Mouse (Mus musculus): ENCODE results near the gene Epha2.

The Epha2 gene

DNA sequence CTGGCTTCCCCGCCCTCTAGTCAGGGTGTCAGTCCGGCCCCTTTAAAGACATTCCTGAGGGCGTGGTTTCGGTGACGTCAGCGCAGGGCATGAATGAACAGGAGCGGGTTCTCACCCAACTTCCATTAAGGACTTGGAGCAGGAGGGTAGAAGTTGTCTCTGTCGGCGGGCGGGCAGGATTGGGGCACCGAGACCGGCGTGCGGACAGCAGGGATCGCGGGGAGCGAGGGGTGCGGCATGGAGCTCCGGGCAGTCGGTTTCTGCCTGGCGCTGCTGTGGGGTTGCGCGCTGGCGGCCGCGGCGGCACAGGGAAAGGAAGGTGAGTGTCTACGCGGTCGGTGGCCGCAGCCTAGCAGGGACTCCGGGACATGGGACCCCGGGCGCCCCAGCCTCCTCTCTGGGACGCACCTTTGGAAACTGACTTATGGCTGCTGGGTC, at the start of gene Epha2:
Gene Epha2, plus strand, starts transcription at position 125 of the 438 bp plus-strand sequence.
- in situ Hi-C loops (cut with MboI; ENCODE audit: low pct_unique_long_range_greater_than_20kb in 1 of 2, low sequenced_read_pairs in 2 of 2, unreplicated experiment in 1 of 2): no loop called here

DNA sequence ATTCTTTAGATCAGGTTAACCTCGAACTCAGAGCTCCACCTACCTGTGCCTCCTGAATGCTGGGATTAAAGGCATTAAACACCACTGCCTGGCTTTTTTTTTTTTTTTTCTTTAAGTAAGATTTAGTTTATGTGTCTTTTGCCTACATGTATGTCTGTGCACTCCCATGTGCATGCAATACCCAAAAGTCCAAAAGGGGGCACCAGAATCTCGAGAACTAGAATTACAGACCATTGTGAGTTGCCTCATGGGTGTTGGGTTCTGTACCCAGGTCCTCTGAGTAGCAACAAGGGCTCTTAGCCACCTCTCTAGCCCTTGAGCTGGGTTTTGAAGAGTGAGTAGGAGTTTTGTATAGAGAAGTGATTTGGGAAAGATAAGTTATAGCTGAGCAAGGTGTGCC, 48.4 kb upstream of the Epha2 start:
- in situ Hi-C loops (cut with MboI; ENCODE audit: low pct_unique_long_range_greater_than_20kb in 1 of 2, low sequenced_read_pairs in 2 of 2, unreplicated experiment in 1 of 2): no loop called here

DNA sequence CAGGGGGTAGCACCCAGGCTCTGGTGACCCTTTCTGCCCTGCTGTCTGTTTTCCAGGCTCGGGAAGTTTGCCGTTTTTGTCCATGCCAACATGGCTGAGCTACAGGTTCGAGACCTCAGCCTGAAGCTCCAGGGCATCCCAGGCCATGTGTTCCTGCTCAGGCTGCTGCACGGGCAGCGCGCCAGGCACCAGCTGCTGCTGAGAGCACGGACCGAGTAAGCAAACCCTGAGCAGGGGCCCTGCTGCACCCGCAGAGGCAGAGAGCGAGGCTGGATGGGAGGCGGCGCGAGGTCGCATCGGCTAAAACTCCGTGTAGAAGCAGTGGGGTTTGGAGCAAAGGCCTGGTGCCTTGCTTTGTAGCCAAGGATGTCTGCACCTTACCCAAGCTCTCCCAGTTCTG, 46.8 kb upstream of the Epha2 start:
- in situ Hi-C loops (cut with MboI; ENCODE audit: low pct_unique_long_range_greater_than_20kb in 1 of 2, low sequenced_read_pairs in 2 of 2, unreplicated experiment in 1 of 2): no loop called here

DNA sequence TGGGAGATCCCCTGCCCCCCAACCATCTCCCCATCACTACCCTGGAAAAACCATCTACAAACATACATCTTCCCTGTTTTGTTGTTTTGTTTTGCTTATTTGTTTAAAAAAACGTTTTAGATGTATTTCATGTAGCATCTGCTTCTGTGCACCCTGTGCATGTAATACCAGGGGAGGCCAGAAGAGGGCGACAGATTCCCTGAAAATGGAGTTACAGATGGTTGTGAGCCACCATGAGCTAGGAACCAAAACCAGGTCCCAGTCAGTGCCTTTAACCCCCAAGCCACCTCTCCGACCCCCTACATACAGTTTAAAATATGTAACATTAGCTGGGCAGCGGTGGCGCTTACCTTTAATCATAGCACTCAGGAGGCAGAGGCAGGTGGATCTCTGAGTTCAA, 43.6 kb upstream of the Epha2 start:
- in situ Hi-C loops (cut with MboI; ENCODE audit: low pct_unique_long_range_greater_than_20kb in 1 of 2, low sequenced_read_pairs in 2 of 2, unreplicated experiment in 1 of 2): loop anchor here in 1 of 2 experiments (5.0 kb wide), 1 partner anchor 105 kb away; no protein-coding TSS in a partner anchor

DNA sequence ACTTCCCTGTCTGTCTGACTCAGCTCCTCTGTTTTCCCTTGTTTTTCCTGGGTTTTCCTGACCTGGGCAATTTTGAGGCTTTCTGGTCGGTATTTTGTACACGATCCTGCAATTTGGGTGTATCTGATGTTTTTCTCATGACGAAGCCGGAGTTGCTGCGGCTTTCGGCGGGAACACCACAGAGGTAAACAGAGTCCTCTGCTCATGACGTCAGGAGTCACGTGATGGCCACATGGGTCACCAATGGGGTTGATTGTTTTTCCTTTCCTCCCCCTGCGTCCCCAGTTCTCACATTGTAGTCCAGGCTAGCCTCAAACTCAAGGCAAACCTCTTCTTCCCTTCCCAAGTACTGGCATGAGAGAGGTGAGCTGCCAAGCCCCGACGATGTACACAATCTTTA, 41.6 kb upstream of the Epha2 start:
- in situ Hi-C loops (cut with MboI; ENCODE audit: low pct_unique_long_range_greater_than_20kb in 1 of 2, low sequenced_read_pairs in 2 of 2, unreplicated experiment in 1 of 2): loop anchor here in 1 of 2 experiments (5.0 kb wide), 1 partner anchor 103 kb away; no protein-coding TSS in a partner anchor

DNA sequence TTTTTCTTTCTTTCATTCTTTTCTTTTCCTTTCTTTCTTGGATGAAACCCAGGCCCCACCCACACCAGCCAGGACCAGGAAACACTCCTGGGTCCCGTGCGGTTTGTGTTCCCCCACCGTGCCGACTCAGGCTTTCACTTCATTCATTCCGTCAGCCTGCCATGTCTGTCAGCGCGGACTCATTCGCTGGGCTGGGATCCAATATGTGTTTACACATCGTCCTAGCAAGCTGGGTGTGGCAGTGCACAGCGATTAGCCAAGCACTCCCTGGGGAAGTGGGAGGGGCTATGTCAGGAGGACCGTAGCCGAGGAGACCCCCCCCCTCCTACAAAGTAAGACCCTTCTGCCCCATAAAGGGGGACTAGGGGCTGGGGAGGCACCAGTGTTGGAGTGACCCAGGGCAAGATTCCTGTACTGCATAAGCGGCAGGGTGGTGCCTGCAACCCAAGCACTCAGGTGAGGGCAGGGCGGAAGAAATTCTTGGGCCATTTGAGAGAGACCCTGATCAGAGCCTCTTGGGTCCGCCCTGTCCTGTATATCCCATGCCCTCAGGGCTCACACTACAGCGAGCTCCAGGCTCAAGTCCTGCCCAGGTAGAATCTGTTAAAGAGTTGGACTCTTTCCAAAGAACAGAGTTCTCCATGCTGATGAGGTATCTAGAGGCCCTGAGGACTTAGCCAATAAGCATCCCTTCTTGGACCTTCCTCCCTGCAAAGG, 40.9 kb upstream of the Epha2 start:
- in situ Hi-C loops (cut with MboI; ENCODE audit: low pct_unique_long_range_greater_than_20kb in 1 of 2, low sequenced_read_pairs in 2 of 2, unreplicated experiment in 1 of 2): no loop called here

DNA sequence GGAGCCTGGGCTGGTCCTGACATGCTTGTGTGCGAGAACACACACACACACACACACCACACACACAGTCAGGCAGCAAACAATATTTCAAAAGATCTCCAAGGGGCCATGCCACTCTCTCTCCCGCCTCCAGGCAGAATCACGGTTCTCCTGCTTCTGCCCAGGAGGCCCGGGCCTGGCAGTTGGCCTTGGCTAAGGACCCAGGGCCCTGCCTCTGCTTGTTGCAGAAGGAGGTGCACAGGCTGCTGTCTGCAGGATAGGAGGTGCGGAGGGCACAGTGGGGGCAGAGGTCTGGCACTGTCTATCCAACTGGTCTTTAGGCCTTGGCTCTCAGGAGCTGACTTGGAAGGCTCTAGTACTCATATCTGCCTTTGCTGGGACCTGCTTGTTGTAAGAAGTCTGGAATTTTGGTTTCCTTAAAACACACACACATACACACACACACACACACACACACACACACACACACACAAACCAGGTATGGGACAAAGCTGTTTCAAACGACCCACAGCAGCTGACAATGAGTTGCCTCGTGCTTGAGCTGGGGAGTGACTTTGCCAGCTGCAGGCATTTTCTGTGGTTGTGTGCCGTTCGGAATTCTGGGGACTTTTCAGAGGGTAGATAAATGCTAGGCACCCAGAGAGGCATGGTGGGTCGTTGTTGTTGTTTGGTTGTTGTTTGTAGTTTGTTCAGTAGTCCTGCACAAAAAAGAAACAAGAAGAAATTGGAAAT, 38.0 kb upstream of the Epha2 start:
- in situ Hi-C loops (cut with MboI; ENCODE audit: low pct_unique_long_range_greater_than_20kb in 1 of 2, low sequenced_read_pairs in 2 of 2, unreplicated experiment in 1 of 2): no loop called here

DNA sequence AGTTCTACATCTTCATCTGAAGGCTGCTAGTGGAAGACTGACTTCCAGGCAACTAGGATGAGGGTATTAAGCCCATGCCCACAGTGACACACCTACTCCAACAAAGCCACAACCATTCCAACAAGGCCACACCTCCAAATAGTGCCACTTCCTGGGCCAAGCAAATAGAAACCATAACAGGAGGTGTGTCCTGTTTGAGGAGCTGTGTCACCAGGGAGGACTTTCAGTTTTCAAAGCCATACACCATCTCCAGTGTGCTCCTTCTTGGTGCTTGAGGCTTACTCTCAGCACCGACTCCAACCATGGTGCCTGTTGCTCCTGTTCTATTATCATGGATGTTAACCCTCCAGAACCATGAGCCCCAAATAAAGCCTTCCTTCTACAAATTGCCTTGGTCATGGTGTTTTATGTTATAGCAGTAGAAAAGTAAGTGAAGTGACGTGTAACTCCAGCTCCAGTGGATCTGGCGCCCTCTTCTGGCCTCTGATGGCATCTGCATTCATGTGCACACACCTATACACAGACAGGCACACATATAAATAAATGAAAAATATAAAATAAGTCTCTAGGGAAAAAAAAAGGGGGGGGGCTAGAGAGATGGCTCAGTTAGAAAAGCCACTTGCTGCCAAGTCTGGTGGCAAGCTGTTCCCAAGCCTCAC, 34.9 kb upstream of the Epha2 start:
- in situ Hi-C loops (cut with MboI; ENCODE audit: low pct_unique_long_range_greater_than_20kb in 1 of 2, low sequenced_read_pairs in 2 of 2, unreplicated experiment in 1 of 2): no loop called here

DNA sequence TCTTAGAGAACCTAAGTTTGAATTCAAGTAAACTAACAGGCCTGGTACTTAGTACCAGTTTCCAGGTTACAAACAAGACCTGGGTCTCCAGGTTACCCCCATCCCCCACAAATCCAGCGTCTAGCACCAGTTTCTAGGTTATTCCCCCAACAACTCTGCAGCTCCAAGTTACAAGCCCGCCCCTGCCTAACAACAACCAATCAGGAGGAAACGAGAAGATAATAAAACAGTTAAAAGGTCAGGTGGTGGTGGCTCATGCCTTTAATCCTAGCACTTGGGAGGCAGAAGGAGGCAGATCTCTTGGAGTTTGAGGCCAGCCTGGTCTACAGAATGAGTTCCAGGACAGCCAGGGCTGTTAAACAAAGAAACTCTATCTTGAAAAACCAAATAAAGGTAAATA, 33.8 kb upstream of the Epha2 start:
- in situ Hi-C loops (cut with MboI; ENCODE audit: low pct_unique_long_range_greater_than_20kb in 1 of 2, low sequenced_read_pairs in 2 of 2, unreplicated experiment in 1 of 2): no loop called here

DNA sequence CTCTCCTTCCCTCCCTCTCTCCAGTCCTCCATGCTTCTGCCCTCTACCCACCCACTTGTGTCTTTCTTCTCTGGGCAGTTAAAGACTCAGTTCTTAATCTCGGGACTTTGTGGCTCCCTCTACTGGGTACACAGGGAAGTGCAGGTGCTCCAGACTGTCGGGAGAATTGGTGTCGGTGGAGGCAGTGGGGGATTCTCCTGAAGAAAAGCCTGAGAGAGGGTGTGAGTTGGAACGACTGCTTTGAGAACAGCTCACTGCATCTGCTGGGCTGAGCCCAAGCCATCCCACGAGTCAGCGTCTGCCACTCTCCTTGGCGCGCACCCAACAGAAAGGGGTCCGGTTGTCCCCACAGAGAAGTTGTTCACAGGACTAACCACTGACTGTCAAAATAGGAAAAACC, 33.2 kb upstream of the Epha2 start:
- in situ Hi-C loops (cut with MboI; ENCODE audit: low pct_unique_long_range_greater_than_20kb in 1 of 2, low sequenced_read_pairs in 2 of 2, unreplicated experiment in 1 of 2): no loop called here

DNA sequence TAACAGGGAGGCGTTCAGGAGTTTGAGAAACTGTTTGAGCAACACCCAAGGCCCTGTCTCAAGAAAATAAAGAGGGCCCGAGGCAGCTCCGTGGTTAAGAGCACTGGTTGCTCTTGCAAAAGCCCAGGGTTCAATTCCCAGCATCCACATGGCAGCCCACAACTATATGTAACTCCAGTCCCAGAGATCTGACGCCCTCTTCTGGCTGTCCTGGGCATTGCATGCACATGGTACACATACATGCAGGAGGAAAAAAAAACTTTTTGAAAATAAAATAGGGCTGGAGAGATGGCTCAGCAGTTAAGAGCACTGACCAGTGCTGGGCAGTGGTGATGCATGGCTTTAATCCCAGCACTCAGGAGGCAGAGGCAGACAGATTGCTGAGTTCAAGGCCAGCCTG, 32.7 kb upstream of the Epha2 start:
- in situ Hi-C loops (cut with MboI; ENCODE audit: low pct_unique_long_range_greater_than_20kb in 1 of 2, low sequenced_read_pairs in 2 of 2, unreplicated experiment in 1 of 2): no loop called here

DNA sequence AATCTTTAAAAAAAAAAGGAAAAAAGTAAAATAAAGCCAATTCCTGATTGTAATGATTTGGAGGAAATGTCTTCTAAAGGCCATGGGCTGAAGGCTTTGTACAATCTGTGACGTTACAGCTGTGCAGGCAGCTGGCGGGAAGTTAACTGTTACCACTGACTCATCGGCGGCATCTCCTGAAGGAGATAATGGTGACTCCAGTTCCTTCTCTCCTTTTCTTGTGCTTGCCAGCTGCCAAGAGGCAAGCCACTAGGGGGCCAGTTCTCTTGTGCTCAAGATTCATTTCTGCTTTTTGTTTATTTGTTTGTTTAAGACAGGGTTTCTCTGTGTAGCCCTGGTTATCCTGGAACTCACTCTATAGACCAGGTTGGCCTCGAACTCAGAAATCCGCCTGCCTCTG, 32.0 kb upstream of the Epha2 start:
- in situ Hi-C loops (cut with MboI; ENCODE audit: low pct_unique_long_range_greater_than_20kb in 1 of 2, low sequenced_read_pairs in 2 of 2, unreplicated experiment in 1 of 2): no loop called here

DNA sequence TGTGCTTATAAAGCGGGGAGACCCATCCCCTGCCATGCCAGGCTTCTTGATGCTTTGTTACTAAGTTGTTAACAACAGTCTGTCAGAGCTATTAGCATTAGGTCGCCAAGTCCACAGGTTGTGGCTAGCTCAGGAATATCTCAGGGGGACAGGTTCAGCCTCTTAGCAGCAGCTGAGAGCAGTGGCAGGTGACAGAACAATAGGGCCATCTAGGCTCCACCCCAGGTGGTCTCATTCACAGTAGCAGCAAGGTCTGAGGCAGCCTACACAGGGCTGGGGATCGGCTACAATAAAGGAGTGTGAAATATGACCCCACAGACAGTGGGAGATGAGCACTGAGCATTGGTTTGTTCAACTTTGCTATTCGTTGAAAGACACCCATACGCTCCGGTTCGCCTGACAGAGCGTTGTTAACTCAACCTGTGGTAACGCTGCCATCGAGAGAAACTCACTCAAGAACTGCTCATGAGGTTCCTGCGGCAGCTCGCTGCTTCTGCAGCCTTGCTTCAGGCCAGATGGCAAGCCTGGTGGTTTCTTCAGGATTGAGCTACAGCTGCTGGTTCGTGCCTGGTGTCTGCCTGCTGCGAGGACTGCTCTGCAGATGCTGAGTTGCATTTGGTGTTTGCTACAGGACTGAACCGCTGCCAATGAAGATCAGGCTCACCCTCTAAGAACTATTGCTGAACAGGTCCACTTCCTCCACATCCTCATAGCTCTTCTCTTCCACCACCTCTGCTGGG, 30.7 kb upstream of the Epha2 start:
- in situ Hi-C loops (cut with MboI; ENCODE audit: low pct_unique_long_range_greater_than_20kb in 1 of 2, low sequenced_read_pairs in 2 of 2, unreplicated experiment in 1 of 2): loop anchor here in 1 of 2 experiments (5.0 kb wide), 1 partner anchor 92 kb away; no protein-coding TSS in a partner anchor

DNA sequence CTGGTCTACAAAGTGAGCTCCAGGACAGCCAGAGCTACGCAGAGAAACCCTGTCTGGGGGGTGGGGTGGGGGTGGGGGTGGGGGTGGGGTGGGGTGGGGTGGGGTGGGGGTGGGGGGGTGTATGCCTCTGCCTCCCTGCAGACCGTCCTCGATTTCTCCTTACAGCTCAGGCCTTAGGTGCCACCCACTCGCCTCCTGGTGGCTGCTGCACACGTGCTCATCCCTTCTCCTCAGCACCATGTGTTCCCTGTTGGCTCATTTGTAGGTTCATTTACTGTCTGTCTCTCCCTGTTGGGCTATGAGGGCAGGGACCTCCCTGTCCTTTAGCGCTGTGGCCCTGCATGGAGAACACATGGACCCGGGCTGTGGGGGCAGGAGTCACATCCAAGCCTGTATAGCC, 29.8 kb upstream of the Epha2 start:
- in situ Hi-C loops (cut with MboI; ENCODE audit: low pct_unique_long_range_greater_than_20kb in 1 of 2, low sequenced_read_pairs in 2 of 2, unreplicated experiment in 1 of 2): loop anchor here in 1 of 2 experiments (5.0 kb wide), 1 partner anchor 91 kb away; no protein-coding TSS in a partner anchor

DNA sequence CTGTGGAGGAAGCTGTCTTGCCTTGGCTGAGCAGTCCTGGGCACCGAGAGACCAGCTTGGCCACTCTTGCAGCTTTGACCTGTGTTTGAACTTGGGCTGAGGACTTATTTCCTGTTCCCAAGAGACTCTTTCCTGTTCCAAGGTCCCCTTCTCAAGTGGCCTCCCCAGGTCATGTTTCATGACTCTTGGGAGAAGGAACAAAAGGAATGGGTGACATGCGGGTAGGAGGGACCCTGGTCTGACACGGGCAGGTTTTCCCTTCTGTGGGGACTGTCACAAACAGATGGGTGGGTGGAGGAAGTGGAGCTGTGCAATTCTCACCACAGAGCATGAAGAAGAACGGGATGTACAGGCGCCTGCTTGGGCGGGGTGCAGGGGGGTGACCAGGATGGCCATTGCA, 29.3 kb upstream of the Epha2 start:
- in situ Hi-C loops (cut with MboI; ENCODE audit: low pct_unique_long_range_greater_than_20kb in 1 of 2, low sequenced_read_pairs in 2 of 2, unreplicated experiment in 1 of 2): loop anchor here in 1 of 2 experiments (5.0 kb wide), 1 partner anchor 91 kb away; no protein-coding TSS in a partner anchor

DNA sequence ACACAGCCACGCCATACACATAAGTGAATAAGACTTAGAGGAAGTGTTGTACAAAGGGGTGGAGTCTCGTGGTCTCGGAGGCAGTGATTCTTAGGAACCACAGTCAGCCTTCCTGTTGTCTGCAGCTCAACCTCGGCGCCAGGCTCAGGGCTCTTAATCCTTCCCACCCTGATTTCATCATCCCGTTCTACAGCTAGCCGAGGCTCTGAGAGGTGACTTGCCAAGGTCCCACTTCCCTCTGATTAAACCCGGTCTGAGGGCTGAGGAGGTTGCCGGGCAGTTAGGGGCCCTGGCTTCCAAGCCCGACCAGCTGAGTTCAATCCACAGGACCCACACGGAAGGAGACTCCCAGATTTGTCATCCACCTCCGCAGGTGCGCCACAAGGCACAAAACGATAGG, 28.2 kb upstream of the Epha2 start:
- in situ Hi-C loops (cut with MboI; ENCODE audit: low pct_unique_long_range_greater_than_20kb in 1 of 2, low sequenced_read_pairs in 2 of 2, unreplicated experiment in 1 of 2): loop anchor here in 1 of 2 experiments (5.0 kb wide), 1 partner anchor 89 kb away; no protein-coding TSS in a partner anchor

DNA sequence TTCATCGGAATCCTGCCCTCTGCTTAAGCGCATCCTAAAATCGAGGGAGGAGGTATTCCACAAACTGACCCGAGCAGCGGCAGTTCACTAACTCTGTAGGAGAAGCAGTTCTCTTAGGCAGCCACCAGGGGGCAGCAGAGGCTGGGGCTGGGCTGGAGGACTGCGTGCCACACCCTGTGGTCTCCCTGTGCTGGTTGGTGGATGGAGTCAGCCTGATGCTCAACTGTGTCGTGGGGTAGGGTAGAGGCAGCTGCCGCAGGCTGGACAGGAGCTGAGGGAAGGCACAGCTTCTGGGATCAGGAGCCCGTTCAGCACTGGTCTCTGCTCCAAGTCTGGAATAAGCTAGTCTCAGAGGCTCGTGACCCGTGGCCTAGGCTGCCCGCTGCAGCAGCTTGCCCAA, 27.7 kb upstream of the Epha2 start:
- in situ Hi-C loops (cut with MboI; ENCODE audit: low pct_unique_long_range_greater_than_20kb in 1 of 2, low sequenced_read_pairs in 2 of 2, unreplicated experiment in 1 of 2): loop anchor here in 1 of 2 experiments (5.0 kb wide), 1 partner anchor 89 kb away; no protein-coding TSS in a partner anchor

All from mouse embryonic stem cell (cell line).